In the genomic region with DNA sequence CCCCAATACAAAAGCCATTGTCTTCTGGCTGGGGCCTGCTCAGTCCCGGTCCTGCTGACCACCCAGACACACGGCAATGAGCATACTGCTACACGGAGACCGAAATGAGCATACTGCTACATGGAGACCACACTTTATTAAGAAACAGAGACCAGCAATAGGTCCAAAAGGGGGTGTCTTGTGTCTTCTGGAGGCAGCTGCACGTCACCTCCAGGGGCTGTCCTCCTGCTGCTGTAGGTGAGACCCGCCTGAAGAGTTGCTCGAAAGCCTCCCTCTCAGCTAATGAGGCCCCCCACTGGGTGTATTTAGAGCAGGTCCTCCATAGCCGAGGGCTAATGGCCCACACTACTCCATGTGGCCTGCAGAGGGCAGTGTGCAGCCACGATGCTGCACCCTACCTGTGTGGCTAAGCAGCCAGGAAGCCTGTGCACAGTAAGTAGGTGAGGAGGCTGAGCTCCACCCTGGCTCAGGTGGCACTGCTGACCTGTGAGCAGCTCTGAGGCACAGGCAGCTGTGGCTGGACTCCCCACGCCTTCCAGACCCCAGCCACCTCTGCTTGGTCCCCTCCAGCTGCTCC, we compare ENCODE assay signal across 8 mouse cellular contexts. TPM values are rescaled to one million over a fixed set of nuclear protein-coding genes. Genes with fewer than 3 reads are reported as not detected.
DNase-seq lines count a peak whose midpoint lies in the region; ATAC-seq and TF ChIP-seq lines count a peak whose summit lies in the region.

No protein-coding gene starts in this region.

- TF ChIP-seq EP300 in MEL (IDR thresholded peaks at IDR 0.05; ENCODE audit: low read depth in 1 of 2, low read length in 2 of 2) = no peak
- no peak for TF ChIP-seq EP300 in liver, postnatal 0 days (IDR thresholded peaks at IDR 0.05; ENCODE audit: low read depth)

- H3K79me2 ChIP-seq in MEL (ENCODE audit: control insufficient read depth, insufficient read depth, low read length, poor library complexity) = no peaks in the 10 kb centered on the region

- H3K27ac ChIP-seq in MEL (ENCODE audit: control insufficient read depth, low read depth, low read length) = no peak overlapping the region
- H3K27ac ChIP-seq in liver, postnatal 0 days (ENCODE audit: low read depth) = no peak overlapping the region
- H3K27ac ChIP-seq in neural tube, embryonic 14.5 days (ENCODE audit: low read depth, low read length) = no peak overlapping the region

- no peak overlapping the region for H3K4me2 ChIP-seq in liver, postnatal 0 days (ENCODE audit: low read depth, low read length)
- no peak overlapping the region for H3K4me2 ChIP-seq in neural tube, embryonic 14.5 days (ENCODE audit: low read depth, low read length)

- TF ChIP-seq POLR2A in MEL (IDR thresholded peaks at IDR 0.05; ENCODE audit: control insufficient read depth in 1 of 2, insufficient read depth in 1 of 2, low read depth in 1 of 2, low read length in 2 of 2, poor library complexity in 1 of 2) = no peak

- peak; percentile 86 to 95 (median 93) for TF ChIP-seq CTCF in MEL (IDR thresholded peaks at IDR 0.05 in 2 of 3, conservative IDR thresholded peaks at IDR 0.05 in 1 of 3; ENCODE audit: control insufficient read depth in 1 of 3, insufficient read depth in 1 of 3, low read depth in 2 of 3, low read length in 3 of 3, poor library complexity in 1 of 3, severe bottlenecking in 1 of 3)
- TF ChIP-seq CTCF in liver, postnatal 0 days (IDR thresholded peaks at IDR 0.05; ENCODE audit: low read depth) = peak; percentile 98

- H3K4me3 ChIP-seq in MEL (ENCODE audit: control insufficient read depth in 1 of 2, insufficient read depth in 1 of 2, low read depth in 2 of 2, low read length in 2 of 2) = no peak overlapping the region
- no peak overlapping the region for H3K4me3 ChIP-seq in liver, postnatal 0 days (ENCODE audit: low read depth, low read length)
- H3K4me3 ChIP-seq in neural tube, embryonic 14.5 days (ENCODE audit: low read depth, low read length) = no peak overlapping the region

- H3K36me3 ChIP-seq in MEL (ENCODE audit: control insufficient read depth in 1 of 2, insufficient read depth in 2 of 2, low read length in 2 of 2) = no peaks in the 10 kb centered on the region; a peak in 1 of 4 replicates
- H3K36me3 ChIP-seq in liver, postnatal 0 days (replicated peaks; ENCODE audit: insufficient read depth, low read length) = peaks cover 39% of the 10 kb centered on the region
- peaks cover 24% of the 10 kb centered on the region for H3K36me3 ChIP-seq in neural tube, embryonic 14.5 days (ENCODE audit: control insufficient read depth, insufficient read depth, low read length)

- 44% methylated on average over 10 of the region's 10 CpGs for WGBS in liver, postnatal 0 days (ENCODE audit: insufficient replicate concordance)
- WGBS in neural tube, embryonic 14.5 days = 31% methylated on average over 10 of the region's 10 CpGs

- no peaks in the 10 kb centered on the region for H3K27me3 ChIP-seq in MEL (ENCODE audit: control insufficient read depth in 1 of 2, insufficient read depth in 2 of 2, low read length in 2 of 2)
- H3K27me3 ChIP-seq in liver, postnatal 0 days (ENCODE audit: insufficient read depth, low read length) = no peaks in the 10 kb centered on the region
- no peaks in the 10 kb centered on the region for H3K27me3 ChIP-seq in neural tube, embryonic 14.5 days (ENCODE audit: control insufficient read depth, insufficient read depth, low read length)

- DNase-seq in A20 (ENCODE audit: low read depth, low spot score) (peak; percentile 70), MEL (ENCODE audit: low read depth, low spot score) (peak; percentile 66)
- DNase-seq in cerebellum, postnatal 25 days = peak; percentile 85 to 91
- DNase-seq in kidney, postnatal 14 days = peak; percentile 73
- DNase-seq in liver, postnatal 0 days = peak; percentile 77
- peak; percentile 74 for DNase-seq in thymus, postnatal 0 days (ENCODE audit: low spot score)

- H3K9me3 ChIP-seq in MEL (replicated peaks; ENCODE audit: insufficient read depth, low read length) = no peaks in the 10 kb centered on the region
- no peaks in the 10 kb centered on the region for H3K9me3 ChIP-seq in liver, postnatal 0 days (ENCODE audit: low read length)
- H3K9me3 ChIP-seq in neural tube, embryonic 14.5 days (ENCODE audit: control insufficient read depth, low read length) = no peaks in the 10 kb centered on the region

- TF ChIP-seq RAD21 in MEL (IDR thresholded peaks at IDR 0.05; ENCODE audit: low read depth, low read length) = peak; percentile 76

- H3K9ac ChIP-seq in MEL (ENCODE audit: control insufficient read depth, low read depth, low read length, poor library complexity, severe bottlenecking) = no peak overlapping the region
- no peak overlapping the region for H3K9ac ChIP-seq in liver, postnatal 0 days (replicated peaks)
- no peak overlapping the region for H3K9ac ChIP-seq in neural tube, embryonic 14.5 days (replicated peaks; ENCODE audit: low read depth, low read length)

- no peaks in the 10 kb centered on the region for H3K4me1 ChIP-seq in MEL (ENCODE audit: control insufficient read depth in 1 of 2, insufficient read depth in 2 of 2, low read length in 2 of 2)
- H3K4me1 ChIP-seq in liver, postnatal 0 days (ENCODE audit: insufficient read depth) = no peaks in the 10 kb centered on the region
- H3K4me1 ChIP-seq in neural tube, embryonic 14.5 days (ENCODE audit: control insufficient read depth, insufficient read depth, low read length) = 0 out of 2 replicates have a peak, but pooled peaks cover 3% of the 10 kb centered on the region

- ATAC-seq in granulocyte monocyte progenitor cell, adult 5-6 weeks (replicated peaks; ENCODE audit: poor library complexity, severe bottlenecking) = peak; percentile 75
- peak; percentile 57; the same call in 1 of the 2 replicates for ATAC-seq in liver, postnatal 0 days
- ATAC-seq in neural tube, embryonic 14.5 days (ENCODE audit: low read depth) = peak; percentile 71; the same call in 1 of the 2 replicates

TF ChIP-seq in MEL, 35 proteins besides CTCF, POLR2A, EP300 and RAD21 (continues in another document):
- TF ChIP-seq SMC3 (IDR thresholded peaks at IDR 0.05; ENCODE audit: low read depth, low read length) = peak; percentile 86
- TF ChIP-seq POLR2AphosphoS5 (IDR thresholded peaks at IDR 0.05; ENCODE audit: borderline replicate concordance, low read depth, low read length) = no peak
- TF ChIP-seq TCF12 (IDR thresholded peaks at IDR 0.05; ENCODE audit: low read depth, low read length) = 0 out of 2 replicates have a peak, but pooled peaks have one; percentile 7
- TF ChIP-seq ELF1 (IDR thresholded peaks at IDR 0.05; ENCODE audit: low read depth, low read length) = no peak
- TF ChIP-seq RCOR1 (IDR thresholded peaks at IDR 0.05; ENCODE audit: low read depth, low read length) = no peak
- no peak for TF ChIP-seq POLR2AphosphoS2 (IDR thresholded peaks at IDR 0.05; ENCODE audit: low read length)
- no peak for TF ChIP-seq TAL1 (IDR thresholded peaks at IDR 0.05; ENCODE audit: low read length)
- no peak for TF ChIP-seq NRF1 (IDR thresholded peaks at IDR 0.05; ENCODE audit: insufficient read depth, low read depth, low read length, poor library complexity, severe bottlenecking)
- TF ChIP-seq GATA1 (IDR thresholded peaks at IDR 0.05; ENCODE audit: low read depth, low read length) = no peak
- TF ChIP-seq ZMIZ1 (IDR thresholded peaks at IDR 0.05; ENCODE audit: low read depth, low read length) = no peak
- TF ChIP-seq USF2 (IDR thresholded peaks at IDR 0.05; ENCODE audit: borderline replicate concordance in 1 of 2, insufficient read depth in 1 of 2, low read depth in 1 of 2, low read length in 2 of 2) = no peak
- TF ChIP-seq KAT2A (conservative IDR thresholded peaks at IDR 0.05; ENCODE audit: low read depth, low read length) = no peak
- TF ChIP-seq MAFK (IDR thresholded peaks at IDR 0.05; ENCODE audit: borderline replicate concordance, low read depth, low read length) = no peak
- TF ChIP-seq JUND (IDR thresholded peaks at IDR 0.05; ENCODE audit: low read depth, low read length) = no peak
- TF ChIP-seq TBP (IDR thresholded peaks at IDR 0.05; ENCODE audit: low read depth, low read length) = no peak
- no peak for TF ChIP-seq NELFE (IDR thresholded peaks at IDR 0.05; ENCODE audit: low read depth, low read length)
- no peak for TF ChIP-seq MYC (IDR thresholded peaks at IDR 0.05; ENCODE audit: low read depth, low read length)

RNA-seq across cellular contexts. Expression of a gene that starts 14.5 kb away (rescaled TPM):
- total RNA-seq in MEL (2012; rRNA removed) = 35.5 and 46.8 TPM in 2 replicates
- polyA plus RNA-seq in MEL (2012; ENCODE audit: insufficient read depth in 1 of 2, insufficient read length in 2 of 2, low read depth in 1 of 2, low replicate concordance in 2 of 2, missing spikeins in 1 of 2) = 10 to 100 TPM in 1 of 2 experiments, not detected in 1; 59.7 TPM
- 36.5 and 36.9 TPM in 2 replicates for total RNA-seq in granulocyte monocyte progenitor cell, adult 5-6 weeks (2014; fragmentation: Nextera tagmentation)
- 23.5 and 29.7 TPM in 2 replicates for total RNA-seq in granulocyte monocyte progenitor cell, adult 5-6 weeks (2017)
- polyA plus RNA-seq in liver, postnatal 0 days (2015; fragmentation: Nextera tagmentation; extraction: Ambion mirVana) = 4.7 and 5.2 TPM in 2 replicates
- polyA plus RNA-seq in neural tube, embryonic 14.5 days (2014; fragmentation: Nextera tagmentation; extraction: Ambion mirVana) = 15.6 and 18.0 TPM in 2 replicates
- polyA plus RNA-seq in thymus, postnatal 0 days (2015; fragmentation: Nextera tagmentation; extraction: Ambion mirVana) = 11.1 and 13.8 TPM in 2 replicates

RNA-seq across cellular contexts. Expression of a gene that starts 22.1 kb away (rescaled TPM):
- not detected in 2 replicates for total RNA-seq in MEL (2012; rRNA removed)
- not detected for polyA plus RNA-seq in MEL (2012; ENCODE audit: insufficient read depth in 1 of 2, insufficient read length in 2 of 2, low read depth in 1 of 2, low replicate concordance in 2 of 2, missing spikeins in 1 of 2)
- total RNA-seq in granulocyte monocyte progenitor cell, adult 5-6 weeks (2014; fragmentation: Nextera tagmentation) = not detected in 2 replicates
- total RNA-seq in granulocyte monocyte progenitor cell, adult 5-6 weeks (2017) = not detected in 2 replicates
- polyA plus RNA-seq in liver, postnatal 0 days (2015; fragmentation: Nextera tagmentation; extraction: Ambion mirVana) = 0.06 and 0.34 TPM in 2 replicates
- polyA plus RNA-seq in neural tube, embryonic 14.5 days (2014; fragmentation: Nextera tagmentation; extraction: Ambion mirVana) = 0.44 and 0.62 TPM in 2 replicates
- polyA plus RNA-seq in thymus, postnatal 0 days (2015; fragmentation: Nextera tagmentation; extraction: Ambion mirVana) = 0.46 and 0.49 TPM in 2 replicates

RNA-seq across cellular contexts. Expression of a gene that starts 56.0 kb away (rescaled TPM):
- total RNA-seq in MEL (2012; rRNA removed) = 270 and 329 TPM in 2 replicates
- polyA plus RNA-seq in MEL (2012; ENCODE audit: insufficient read depth in 1 of 2, insufficient read length in 2 of 2, low read depth in 1 of 2, low replicate concordance in 2 of 2, missing spikeins in 1 of 2) = 100 to 1,000 TPM in 1 of 2 experiments, not detected in 1; 176 TPM
- total RNA-seq in granulocyte monocyte progenitor cell, adult 5-6 weeks (2014; fragmentation: Nextera tagmentation) = 142 and 196 TPM in 2 replicates
- total RNA-seq in granulocyte monocyte progenitor cell, adult 5-6 weeks (2017) = 166 and 171 TPM in 2 replicates
- 101 and 107 TPM in 2 replicates for polyA plus RNA-seq in liver, postnatal 0 days (2015; fragmentation: Nextera tagmentation; extraction: Ambion mirVana)
- polyA plus RNA-seq in neural tube, embryonic 14.5 days (2014; fragmentation: Nextera tagmentation; extraction: Ambion mirVana) = 288 and 349 TPM in 2 replicates
- 266 and 304 TPM in 2 replicates for polyA plus RNA-seq in thymus, postnatal 0 days (2015; fragmentation: Nextera tagmentation; extraction: Ambion mirVana)
